Mouse (Mus musculus) c-Kit-positive CD71-positive TER-119-negative erythroid progenitor cells, embryonic 14.5 days (primary cell): ENCODE measurements around the gene Filip1.

Source experiments
- DNase-seq: peaks from one replicate; pipeline ENCODE4 v3.0.0-alpha.2; 2013; ENCODE audit warnings: low read depth

The Filip1 gene

DNA sequence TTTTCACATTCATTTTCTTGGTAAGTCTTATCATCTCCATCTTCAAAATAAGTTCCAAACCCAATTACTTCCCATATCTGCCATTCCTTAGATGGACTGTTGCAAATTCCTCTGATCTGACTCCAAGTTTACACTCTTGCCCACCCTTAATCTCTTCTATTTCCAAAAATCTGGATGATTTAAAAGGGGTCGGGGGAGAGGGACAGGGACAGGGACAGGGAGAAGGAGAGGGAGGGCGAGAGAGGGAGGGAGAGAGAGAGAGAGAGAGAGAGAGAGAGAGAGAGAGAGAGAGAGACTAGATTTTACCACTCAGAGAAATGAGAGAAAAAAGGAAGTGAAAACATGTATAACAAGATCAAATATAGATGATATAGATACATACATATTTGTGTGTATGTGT lies 188.8 kb downstream of the Filip1 start:
- no peak for DNase-seq

DNA sequence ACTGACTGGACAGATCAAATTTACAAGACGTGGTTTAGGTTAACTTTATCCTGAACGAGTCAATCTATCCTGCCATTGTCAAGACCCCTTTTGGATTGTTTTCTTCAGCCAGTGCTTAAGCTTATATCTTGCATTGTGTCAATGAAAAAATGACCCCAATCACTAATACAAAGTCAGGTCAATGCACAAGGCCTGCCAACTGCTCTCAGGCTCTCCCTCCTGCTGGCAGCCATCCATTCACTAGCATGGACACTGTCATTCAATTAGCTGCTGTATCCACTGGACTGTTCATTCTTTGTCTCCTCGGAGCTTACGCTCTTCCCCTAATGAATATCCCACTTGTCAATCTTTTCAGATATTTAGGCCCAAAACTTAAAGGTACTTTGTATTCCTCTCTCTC lies 189.2 kb downstream of the Filip1 start:
- no peak for DNase-seq

DNA sequence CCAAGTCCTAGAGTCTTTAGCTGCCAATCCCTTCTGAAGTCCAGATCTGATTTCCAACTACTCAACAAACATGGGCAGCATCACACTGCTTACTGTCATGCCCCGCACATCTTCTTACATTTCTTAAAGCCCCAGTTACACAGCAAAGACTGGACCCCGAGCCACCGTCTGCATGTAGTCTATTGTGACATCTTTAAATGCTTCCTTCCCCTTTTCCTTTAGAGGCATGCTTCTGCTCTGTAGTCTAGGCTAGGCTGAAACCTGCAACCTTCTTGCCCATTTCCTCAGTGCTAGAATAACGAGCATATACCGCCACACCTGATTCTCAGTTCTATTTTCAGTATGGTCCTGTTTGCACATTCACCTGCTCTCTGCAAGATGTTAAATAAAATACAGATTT lies 196.2 kb downstream of the Filip1 start:
- DNase-seq = no peak

DNA sequence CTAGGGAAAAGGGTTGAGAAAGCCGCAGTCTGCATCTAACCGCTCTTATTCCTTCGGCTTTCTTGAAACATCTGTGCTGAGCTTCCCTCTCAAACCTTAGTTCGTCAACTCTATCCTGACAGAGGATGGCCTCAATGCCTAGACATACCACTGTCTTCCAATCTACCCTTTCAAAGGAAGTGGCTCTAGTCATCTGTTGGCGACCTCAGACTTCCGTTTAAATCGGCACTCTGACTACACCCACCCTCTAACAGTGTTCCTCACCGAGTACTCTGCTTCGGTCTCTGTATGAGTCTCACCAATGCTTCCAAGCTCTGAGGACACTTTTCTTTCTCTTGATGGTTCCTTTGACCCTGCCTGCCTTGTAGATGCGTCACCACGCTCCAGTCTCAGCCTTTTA lies 196.6 kb downstream of the Filip1 start:
- no peak for DNase-seq

DNA sequence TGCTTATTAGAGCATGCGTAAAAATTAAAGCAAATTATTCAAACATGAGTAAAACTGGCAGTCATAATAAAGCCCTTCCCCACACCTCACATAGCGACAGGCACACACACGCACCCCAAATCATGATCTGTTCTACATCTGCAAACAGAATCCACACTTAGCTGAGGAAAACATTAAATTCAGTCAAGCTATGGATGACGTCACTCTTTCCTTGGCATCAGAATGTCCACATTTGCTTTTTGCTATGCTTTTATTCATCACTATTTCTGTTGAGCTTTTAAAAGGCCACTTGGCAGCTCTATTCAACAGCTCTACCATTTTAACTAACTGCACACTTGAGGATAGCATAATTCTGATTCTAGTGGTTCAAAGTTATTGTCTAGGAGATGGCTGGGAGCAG lies 198.1 kb downstream of the Filip1 start:
- DNase-seq = no peak

DNA sequence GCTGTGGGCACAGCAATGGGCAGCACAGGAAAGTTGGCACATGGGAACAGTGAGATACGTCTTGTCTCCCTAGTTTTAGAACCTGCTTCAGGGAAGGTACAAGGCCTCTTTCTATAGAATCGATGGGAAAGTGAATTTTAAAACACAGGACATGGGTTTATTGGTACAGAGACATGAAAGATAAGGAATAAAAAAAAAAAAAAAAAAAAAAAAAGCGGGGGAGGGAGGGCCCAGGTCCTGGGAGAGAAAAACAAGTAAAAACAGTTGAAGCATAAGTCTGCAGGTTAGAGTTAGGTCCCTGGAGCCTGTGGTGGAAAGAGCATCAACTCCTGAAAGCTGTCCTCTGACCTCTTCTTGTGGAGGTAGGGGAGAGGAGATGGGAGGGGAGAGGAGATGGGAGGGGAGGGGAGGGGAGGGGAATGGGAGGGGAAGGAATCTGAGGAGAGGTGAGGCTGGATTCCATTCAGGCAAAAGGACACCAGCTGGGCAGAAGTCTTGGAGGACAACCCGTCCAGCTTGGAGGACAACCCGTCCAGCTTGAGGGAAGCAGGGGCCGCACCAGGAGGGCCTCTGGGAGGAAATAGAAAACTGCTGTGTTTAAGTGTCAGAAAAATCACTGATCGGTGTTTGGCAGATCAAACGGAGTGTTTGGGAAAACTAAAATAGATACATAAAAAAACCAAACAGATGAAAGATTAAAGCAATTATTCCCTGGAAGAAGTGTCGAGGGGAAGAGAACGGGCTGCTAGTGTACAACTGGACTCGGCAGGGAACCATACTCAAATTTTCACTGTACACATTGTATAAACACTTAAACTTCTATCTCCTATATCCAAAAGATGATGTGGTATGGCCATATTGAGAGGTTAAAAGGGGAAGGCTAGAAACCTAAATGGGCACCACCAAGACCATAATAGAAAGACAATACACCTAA lies 201.4 kb downstream of the Filip1 start:
- no peak for DNase-seq

DNA sequence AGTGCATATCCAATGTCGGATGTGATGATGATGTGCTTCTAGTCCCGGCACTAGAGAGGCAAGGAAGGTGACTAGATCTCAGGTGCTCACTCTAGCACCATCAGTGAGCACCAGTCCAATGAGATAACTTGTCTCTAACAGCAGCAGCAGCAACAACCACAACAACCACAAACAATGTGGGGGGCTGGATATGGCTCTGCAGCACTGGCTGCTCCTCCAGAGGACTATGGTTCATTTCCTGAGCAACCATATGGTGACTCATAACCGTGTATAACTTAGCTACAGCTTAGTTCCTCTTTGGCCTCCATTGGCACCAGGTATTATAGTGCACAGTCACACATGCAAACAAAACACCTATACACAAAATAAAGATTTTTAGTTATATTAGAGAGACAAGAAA lies 202.1 kb downstream of the Filip1 start:
- no peak for DNase-seq

DNA sequence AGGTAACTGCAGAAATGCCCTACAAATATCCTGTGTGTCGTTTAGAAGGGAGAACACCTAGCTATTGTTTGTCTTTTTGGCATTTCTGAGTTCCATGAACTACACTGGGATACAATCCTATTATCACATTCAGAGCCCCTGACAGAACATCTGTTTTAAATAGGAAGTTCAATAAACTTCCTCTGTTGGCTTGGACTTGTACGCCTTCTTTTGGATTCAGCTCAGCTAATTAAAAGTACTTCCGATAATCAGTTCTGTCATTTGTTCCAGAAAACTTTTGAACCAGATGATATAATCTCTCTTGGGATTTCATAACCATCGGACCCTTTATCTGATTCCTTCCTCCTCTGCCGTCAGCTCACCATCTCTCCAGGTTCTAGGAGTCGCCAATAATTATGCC lies 203.2 kb downstream of the Filip1 start:
- DNase-seq = no peak

DNA sequence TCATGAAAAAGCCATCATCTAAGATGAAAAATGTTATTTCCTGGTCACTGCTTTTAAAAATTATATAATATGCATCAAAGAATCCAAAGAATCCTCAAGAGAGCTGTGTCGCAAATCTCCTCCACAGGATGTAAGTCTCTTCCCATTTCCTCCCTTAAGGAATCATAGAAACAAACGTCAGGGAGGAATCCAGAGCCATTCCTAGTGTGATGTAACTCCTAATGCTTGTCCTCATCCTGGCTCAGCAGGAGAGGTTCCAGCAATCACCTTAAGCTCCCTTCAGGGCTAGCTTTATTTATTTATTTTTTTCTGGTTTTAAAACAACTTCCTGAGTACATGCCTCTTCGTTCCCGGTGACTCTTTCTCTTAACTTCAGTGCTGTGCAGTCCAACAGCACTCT lies 205.5 kb downstream of the Filip1 start:
- no peak for DNase-seq

DNA sequence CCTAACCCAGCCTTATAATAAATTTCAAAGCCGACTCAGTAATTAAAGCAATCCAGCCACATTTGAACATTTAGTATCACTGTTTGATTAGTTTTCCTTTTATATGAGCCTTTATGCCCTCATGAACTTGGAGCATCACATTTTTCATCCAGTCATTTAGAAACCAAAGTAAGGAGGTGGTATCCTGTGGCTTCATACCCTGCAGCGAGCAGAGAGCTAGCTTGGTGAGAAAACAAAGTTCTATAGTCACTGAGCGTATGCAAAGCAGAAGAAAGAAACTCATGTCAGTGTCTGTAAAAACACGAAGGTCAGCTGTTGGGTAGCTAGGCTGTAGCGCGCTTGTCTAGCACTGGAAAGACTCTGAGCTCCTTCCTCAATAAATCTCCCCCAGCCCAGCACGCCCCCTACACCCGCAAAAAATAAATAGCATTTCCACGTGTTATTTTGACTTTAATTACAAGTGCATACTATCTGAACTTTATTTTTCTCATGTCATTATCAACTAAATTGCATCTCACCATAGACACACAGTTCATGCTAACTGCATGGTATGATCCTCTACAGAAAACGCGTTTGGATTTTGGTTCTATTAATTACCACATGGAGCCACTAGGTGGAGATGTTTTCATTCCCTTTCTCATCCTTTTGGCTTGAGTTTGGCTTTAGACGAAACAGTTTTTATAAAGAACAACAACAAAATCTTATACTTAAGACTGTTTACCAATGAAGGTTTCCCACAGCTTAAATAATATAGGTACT lies 206.2 kb downstream of the Filip1 start:
- peak; percentile 44 for DNase-seq

DNA sequence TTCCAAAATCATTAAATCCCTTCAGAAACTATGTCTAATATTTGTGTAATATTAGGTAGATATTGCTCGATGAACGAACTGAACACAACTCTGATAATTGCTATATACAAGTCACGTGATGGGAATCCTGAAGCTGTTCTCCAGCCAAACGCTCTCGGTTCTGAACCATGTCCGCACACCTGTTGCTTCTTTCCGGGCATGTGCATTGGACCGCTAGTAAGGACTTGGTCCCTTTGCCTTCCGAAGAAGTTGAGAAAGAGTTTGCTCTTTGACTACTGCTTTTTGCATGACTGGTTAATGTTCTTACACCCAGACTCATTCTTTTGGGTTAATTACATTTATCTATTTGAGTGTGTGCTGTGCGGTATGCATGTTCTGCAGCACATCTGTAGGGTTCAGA lies 207.2 kb downstream of the Filip1 start:
- no peak for DNase-seq

DNA sequence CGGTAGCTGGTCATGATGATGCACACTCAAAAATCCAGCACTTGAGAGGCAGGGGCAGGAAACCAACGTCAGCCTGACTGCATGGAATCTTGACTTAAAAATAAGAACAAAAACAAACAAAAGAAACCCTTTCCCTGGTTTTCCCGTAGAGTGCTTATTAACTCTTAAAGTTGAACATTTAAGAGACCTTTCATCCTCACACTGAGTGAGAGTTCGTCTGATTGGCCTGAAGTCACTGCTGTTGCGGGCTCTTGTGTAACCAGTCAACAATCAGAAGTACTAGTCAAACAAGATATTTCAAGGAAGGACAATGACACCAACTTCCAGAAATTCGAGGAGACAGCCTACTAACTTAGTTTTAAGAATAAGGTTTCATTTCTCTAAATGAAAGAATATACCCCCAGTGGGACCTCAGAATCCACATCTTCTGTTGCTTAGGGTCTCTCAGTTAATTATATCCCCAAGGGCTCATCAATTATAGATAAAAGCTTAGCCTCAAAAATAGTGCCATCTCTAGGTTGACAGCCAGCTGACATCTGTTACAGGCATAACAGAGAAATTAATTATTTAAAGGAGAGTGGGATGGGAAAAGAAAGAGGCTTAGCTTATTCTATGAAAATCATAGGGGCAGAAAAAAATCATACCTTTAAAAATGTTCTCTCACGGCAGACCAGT lies 216.1 kb downstream of the Filip1 start:
- DNase-seq = no peak

DNA sequence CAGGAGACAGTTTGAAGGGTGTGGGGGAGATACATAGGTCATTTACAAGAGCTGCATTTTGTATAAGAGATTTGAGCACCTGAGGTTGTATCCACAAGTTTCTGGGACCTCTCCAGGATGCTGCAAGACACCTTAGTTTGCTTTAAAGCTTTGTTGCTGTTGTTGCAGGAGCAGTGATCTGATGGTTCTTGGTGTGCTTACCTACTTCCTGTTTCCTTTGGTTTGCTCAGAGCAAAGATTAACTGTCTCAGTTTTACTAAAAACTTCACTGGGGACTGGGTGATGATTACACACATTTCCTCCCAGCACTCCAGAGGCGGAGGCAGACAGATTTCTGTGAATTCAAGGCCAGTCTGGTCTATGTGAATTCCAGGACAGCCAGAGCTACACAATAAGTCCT lies 217.6 kb downstream of the Filip1 start:
- DNase-seq = no peak

DNA sequence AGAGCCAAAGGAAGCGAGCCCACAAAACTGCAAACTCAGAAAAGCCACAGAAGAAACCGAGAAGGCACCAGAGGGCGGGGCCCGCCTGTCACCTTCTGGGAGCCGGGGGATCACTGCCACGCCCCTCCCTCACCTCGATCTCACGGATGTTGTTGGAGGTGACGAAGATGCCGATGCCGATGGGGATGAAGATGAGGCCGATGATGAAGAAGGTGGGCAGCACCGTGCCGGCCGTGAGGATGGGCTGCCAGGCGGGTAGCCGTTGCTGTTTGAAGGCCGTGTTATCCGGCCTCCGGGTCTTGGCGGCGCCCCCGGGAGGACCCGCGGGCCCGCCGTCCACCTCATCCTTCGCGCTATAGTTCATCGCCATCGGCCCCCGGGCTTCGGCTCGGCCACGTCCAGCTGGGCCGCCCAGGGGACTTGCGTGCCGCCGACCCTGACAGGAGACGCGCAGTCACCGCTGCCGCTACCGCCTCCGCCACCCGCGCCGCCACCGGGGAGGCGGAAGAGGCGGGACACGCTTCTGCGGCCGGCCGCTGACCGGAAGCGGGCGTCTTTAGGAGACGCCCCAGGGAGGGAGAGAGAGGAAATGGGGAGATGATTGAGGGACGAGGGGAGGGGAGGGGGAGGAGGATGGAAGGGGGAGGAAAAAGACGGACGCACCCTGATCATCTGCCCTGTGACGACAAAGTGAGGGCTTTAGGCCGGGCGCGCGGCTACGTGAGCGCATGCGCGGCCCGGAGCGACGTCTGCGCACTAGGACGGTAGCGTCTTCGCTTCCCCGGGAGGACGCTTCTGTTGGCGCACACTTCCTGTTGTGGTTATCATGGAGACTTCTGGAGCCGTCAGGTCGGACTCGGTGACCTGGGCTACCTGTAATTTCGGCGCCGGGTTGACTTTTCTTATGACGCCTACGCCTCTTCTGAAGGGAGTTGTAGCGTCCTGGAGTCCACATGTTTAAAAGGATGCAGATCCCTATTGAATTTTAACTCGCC lies 219.5 kb downstream of the Filip1 start, which contains the start of gene Tmem30a:
Tmem30a (minus strand) TSS at position 667 of the 995 bp plus-strand sequence.
- DNase-seq = peak; percentile 88

DNA sequence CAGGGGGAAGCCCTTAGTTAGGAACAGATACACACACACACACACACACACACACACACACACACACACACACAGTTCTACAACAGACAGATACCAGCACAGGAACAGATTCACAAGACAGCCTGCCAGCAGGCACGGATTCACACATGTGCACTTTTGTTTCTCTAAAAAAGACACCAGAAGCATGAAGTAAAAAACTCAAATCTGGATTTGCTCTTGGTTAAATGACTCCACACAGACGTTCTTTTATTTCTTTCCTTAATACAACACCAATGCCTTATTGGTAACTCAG lies 226.9 kb downstream of the Filip1 start:
- DNase-seq = no peak

DNA sequence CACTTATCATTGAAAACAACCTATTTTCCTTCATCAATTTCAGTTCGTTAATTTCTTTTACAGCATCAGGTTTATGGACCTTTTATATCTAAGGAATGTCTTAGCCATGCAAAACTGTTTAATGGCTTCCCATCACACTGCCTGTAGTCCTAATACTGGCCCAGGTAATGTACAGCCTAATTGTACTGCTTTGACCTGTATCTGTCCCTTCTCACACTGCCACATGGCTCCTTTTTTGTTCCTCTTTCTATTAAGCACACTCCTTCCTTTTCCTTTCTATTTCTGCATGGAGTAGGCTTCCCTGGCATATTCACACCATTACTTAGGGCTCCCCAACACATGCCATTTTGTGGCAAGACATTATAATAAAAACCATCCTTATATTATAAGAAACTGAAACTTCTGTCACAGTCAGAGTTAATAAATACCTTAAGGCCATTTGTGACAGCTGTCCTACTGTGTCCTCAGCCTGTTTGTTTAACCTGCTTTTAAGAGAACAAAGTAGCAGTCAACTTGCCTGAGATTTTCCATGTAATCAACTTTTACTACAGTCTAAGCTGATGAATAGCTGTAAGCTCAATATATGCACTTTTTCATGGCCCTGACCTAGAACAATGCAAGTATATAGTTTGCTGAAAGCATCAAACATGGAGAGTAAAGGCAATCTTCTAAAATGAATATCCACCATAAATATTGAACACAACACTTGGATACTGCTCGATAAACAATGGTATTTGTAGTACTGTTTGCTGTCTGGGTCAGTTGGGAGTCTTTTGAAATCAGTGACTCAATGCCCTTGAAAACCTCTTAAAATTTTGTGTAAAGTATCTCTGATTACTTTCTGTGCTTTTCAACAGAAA lies 227.5 kb downstream of the Filip1 start:
- DNase-seq = no peak

DNA sequence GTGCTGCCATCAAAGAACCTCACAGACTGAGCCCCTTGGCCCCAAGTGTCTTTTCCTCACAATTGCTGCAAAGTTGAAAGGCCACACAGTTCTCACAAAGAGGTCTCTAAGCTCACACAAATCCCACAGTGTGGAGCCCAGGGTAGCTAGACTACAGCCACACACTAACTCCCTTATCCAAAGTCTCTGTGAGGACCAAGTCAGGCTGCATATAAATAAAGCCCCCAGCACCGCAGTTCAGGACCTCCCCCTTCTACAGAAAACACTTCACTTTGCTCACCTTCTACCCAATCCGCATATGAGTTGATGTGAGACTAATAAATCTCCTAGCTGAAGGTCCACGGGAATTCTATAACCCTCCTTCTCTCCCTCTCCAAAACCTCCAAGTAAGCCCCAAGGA lies 228.2 kb downstream of the Filip1 start:
- no peak for DNase-seq

DNA sequence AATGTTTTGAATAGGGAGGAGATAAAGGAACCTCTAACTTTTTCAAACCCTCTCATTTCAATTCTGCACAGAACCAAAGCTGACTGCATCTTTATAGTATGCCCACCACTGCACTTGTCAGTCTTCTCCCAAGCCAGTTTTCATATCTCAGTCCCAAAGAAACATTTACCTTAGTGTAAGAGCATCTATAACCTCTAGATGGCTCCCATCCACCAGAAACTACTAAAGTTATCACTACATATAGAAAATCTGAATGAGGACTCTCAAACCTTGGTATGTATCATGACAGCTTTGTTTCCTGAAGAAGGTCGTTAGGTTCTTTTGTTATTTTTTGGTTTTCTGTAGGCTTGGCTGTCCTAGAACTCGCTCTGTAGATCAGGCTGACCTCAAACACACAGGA lies 233.3 kb downstream of the Filip1 start:
- DNase-seq = no peak

DNA sequence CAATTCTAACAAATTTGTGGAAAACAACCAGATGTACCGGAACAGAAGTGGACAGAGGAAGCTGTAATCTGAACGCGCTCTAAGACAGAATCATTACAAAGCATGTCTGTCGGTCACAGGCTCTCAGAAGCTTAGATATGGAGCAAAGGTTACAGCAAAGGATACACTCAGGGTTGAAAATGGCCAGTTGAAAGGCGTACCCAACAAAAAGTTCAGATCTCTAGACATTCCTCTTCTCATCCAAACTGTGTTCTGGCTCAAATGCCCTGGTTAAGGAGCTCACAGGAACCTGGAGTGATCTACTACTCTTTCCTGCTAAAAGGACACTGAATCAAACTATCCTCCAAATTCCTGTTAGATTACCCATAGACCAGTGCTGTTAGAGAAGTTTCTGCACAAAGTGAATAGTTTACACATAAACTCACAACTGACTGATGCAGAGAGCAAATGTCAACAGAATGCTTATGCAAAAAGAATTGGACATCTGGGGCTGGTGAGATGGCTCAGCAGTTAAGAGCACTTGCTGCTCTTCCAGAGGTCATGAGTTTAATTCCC lies 245.6 kb downstream of the Filip1 start:
- DNase-seq = no peak

DNA sequence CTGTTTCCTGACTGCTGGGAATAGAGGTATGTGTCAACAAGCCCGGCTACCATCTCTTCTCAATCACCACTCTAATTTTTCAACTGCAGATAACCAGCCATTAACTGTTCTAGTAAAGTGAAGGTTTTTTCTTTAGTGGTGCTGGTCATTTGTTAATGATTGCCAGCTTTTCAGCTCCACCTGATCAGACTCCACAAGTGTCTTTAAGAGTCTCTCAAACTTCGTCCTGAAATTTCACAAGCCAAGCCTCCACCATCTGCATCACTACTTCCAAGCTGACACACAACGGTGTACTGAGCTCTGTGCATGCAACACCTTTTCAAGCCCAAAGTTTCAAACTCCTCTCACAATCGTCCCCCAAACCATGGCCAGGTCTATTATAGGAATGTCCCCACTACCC lies 247.3 kb downstream of the Filip1 start:
- no peak for DNase-seq
